Mouse (Mus musculus) kidney, adult 11 months (tissue): Measurements from ENCODE around the gene Kcnip4.

Source experiments
- DNase-seq: peaks from one replicate; pipeline ENCODE4 v3.0.0; 2022

Gene Kcnip4

DNA sequence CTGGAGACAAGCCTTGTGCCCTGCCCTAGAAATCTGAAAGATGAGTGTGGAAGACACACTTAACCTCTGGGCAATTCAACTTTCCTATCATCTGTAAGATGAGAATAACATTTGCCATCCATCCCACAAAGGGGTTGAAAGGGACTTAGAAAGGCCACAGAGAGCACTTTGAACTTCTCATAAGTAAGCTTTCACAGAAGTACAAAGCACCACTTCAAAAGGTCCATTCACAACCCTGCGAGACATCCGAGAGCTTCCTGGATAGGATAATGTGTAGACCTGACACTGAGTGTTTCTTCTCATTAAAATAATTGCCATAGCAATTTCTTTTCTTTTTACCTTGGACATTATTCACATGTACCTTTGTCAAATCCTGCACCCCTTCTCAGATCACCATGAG lies 683.7 kb downstream of the Kcnip4 start:
- DNase-seq, result no peak

GRCm38 (mm10) chr5:48795526-48795925 lies 729.2 kb downstream of the Kcnip4 start:
- DNase-seq, result no peak

DNA sequence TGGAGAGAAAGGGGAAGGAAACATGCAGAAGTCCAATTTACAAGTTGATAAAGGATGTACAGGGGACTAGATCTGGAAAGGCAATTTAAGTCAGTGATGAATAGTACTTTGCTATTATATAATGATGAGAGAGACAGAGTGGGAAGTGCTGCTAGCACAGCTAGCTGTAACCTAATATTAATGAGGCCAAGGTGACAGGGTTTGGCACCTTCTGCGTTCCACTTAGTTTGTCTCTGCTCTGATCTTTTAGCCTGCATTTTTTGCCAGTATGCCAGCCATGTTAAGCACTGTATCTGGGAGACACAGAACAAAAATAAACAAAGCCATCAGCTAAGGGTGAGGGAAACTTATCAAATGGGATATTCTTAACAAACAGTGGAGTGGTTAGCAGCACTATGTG lies 745.3 kb downstream of the Kcnip4 start:
- DNase-seq, result no peak

DNA sequence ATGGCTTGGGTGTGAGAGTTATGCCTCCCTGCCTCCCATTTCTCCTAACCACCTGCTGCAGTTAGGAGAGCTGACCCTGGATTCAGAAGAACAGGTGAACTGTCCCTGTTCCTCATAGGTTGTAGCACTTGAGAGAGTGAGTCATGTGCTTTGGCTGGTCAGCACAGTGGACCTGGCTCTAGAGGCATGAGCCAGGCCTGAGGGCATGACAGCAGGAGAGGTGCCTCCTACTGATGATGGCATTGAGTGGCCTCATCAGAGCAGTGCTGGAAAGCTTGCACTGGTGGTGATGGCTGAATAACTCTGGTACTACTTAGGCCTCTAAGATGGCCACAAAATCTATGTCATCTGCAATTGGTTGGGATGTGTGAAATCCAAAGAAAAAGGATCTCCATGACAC lies 776.1 kb downstream of the Kcnip4 start:
- DNase-seq, result no peak

DNA sequence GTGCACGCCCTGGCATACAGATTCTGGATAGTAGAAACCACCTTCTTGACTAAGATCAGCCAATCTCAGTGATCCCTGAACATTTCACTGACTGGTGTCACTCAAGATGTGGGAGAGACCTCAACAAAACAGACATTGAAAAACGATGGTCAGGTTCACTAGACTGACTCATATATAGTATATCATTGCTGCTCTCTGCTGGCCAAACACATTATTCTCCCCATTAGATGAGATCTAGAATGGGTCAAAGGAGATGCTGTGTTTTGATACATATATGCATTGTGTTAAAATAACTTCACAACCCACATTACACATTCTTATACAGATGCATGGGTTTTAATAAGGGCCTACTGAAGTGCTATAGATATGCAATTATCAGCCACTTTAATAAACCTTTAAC lies 787.1 kb downstream of the Kcnip4 start:
- no peak for DNase-seq

GRCm38 (mm10) chr5:48718166-48718565 lies 806.5 kb downstream of the Kcnip4 start:
- DNase-seq, result no peak

DNA sequence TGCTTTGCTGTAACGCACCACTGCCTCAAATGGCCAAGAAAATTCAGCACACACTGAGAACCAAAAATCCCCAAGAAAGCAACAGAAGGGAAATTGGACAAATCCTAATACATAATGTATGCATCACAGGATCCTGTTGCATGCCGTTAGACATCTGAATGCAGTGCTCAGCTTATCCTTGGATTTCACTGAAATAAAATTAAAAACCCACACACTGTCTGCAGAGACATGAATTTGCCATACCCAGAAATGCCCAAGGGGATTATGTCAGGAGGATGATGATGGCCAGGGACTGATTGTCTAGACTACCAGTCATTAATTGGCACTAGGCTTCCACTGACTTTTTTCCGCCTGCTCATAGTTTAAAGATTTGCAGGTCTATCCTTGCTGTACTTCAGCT lies 818.7 kb downstream of the Kcnip4 start:
- no peak for DNase-seq

GRCm38 (mm10) chr5:48687068-48687467 lies 837.6 kb downstream of the Kcnip4 start:
- DNase-seq, result no peak

DNA sequence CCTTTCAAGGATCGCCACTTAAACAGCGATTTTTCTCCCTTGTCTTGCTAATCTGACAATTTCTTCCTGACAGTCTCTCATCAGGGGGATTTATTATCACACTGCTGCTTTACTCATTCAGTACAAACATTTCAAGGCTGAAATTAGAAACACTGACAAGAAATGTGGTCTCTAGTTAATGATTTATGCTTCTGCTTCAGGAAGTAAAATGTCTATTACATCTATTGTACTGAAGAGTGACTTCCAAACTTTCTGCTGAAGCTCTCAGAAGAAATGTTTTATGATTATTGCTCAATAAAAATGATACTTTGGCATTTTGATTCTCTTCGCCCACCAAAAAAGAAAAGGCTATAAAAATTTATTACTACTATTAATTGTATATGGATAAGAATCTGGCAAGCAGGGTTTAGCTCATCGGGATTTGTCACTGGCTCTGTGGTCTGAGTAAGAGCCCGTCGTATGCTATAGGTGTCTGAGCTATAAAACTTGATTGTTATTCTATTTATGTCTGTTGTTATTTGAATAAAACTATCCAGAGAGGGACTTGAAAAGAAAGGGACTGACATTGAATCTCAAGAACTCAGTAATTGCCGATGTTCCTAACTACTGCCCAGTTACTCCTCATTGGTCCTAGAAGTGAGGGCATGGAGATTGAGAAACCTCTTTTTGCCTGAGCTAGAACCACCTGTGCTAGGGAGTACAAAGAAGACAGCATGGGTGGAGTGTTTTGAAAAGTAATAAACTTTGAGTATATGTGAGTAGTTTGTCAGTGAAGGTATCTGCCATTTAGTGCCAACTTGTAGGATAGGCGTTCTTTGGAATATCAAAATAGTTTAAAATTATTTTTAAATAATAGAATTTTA lies 844.7 kb downstream of the Kcnip4 start:
- no peak for DNase-seq

GRCm38 (mm10) chr5:48662504-48662903 lies 862.2 kb downstream of the Kcnip4 start:
- DNase-seq, result no peak

GRCm38 (mm10) chr5:48659975-48660374 lies 864.7 kb downstream of the Kcnip4 start:
- no peak for DNase-seq

- DNase-seq, result no peak
These were observed 874.2 kb downstream of the Kcnip4 start for GRCm38 (mm10) chr5:48650496-48650895.

DNA sequence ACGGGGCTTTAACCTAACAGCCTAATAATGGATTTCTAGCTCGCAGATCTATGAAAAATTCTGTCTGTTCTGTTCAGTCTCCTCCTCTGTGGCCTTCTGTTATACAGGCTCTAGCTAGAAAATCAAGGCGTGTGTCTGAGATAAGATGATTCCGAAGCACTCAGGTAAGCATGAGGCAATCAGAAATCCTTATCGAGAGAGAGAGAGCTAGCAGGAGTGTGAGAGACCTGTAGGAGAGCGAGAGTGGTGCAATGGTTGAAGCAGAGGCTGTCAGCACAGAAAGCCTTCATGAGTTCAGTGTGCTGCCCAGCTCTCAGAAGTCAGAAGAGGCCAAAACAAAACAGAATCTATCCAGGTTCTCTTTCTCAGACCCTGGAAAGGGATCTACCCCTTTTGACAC lies 888.0 kb downstream of the Kcnip4 start:
- no peak for DNase-seq

GRCm38 (mm10) chr5:48633631-48634030 lies 891.1 kb downstream of the Kcnip4 start:
- no peak for DNase-seq

DNA sequence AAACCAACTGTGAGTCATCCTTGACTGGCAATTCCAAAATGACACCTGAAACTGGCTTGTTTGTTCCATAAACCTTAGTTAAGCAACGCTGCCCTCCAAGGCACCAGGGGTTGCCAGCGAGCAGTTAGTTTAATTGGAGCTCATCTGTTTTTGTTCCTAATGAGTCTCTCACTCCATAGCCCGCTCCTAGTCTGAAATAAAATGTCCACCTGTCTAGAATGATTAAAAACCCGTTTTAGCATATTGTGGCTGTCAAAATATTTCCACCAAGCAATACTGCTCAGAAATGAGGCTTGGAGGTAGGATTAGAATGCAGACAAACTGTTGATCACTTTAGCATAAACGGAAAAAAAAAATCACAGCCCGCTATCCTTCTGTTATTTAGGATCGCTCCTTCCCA lies 901.3 kb downstream of the Kcnip4 start:
- DNase-seq, result no peak

DNA sequence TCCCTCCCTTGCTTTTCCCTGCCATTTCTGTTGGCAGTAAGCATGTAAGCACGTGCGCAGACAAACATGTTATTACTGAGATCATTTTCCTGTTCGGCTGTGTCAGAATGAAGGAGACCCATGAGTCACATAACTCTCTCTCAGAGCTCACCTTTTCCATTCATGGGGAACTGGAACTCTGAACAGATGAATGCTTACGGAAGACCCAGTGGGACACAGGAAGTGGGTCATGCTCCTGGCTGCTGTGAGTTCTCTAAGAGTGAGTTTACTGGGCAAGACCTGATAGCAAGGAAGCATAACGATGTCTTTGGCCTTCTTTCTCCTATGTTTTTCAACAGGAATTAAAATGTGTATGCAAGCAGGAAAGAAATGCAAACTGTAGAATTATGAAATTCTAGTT lies 917.8 kb downstream of the Kcnip4 start:
- no peak for DNase-seq

- DNase-seq, result no peak
These were observed 918.4 kb downstream of the Kcnip4 start for GRCm38 (mm10) chr5:48606281-48606680.

DNA sequence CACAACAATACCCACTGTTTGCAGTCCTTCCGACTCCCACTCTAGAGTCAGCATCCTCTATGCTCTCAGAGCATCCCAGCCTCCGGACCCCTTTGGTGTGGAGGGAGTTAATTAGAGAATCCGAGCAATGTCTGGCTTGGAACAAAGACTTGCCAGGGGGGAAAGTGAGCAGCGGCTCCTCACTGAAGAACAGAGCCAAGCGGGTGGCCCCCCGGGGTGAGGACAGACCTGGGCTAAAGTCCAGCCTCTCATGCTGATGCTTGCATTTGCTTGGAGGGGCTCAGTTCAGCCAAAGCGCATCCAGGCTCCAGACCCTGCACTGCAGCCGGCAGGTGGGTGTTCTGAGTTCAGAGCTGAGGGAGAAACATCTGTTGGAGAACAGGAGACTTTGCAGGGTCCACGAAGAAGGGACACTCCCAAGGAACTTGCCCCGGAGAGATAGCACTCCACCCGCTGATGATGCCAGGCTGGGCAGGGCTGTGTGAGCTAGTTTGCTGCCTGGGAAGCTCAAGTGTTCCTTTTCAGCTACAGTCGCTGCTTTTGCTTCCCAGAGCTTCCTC lies 925.1 kb downstream of the Kcnip4 start:
- DNase-seq, result no peak

- no peak for DNase-seq
These were observed 936.7 kb downstream of the Kcnip4 start for GRCm38 (mm10) chr5:48588014-48588413.

DNA sequence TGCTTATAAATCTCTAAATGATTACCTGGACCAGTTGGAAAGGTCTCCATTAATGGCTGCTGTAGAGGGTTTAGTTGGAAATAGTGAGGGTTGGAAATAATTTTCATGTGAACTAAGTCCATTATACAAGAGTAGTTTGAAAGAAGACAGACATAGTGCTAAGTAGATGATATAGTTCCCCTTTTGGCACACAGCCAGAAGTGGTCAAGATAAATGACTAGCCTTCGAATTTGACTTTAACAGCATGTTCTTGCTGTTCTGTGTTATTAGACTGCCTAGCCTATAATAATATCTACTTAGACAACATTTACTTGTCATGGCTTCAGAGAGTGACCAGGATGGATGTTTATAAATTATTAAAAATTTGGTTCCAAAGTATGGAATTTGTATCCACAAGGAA lies 941.3 kb downstream of the Kcnip4 start:
- DNase-seq, result no peak

GRCm38 (mm10) chr5:48563996-48564587 lies 960.6 kb downstream of the Kcnip4 start:
- no peak for DNase-seq

DNA sequence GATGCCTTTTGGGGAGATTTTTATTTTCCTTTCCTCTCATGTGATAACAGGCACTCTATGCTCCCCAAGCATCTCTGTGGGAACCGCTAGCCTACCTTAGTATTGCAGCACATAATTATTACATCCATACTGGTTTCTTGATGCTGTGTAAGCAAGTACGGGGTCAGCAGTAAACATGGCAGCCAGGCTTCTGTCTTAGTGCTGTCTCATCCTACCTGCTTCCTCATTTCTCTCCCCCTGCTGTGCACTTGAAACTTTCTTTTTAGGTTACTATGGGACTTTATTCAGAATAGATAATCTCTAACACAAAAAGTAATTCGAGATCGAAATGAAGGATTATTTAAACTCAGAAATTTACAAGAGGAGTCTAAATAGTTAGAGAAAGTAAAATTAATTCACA lies 973.0 kb downstream of the Kcnip4 start:
- DNase-seq, result no peak

DNA sequence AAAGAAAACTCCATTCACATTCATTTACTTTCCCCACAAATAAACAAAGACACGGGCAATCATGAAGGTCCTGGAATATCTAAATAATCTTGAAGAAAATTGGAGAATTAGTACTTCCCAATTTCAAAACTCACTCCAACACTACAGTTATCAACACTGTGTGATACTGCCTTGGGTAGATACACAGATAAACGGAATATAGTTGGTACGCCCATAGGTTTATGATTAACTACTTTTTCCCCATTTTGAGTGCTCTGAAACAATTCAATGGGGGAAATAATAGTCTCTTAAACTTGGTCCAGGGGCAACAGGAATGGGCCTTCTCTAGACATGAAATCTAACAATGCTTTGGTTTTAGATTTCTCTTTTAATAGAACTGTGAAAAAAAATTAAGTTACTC lies 978.9 kb downstream of the Kcnip4 start:
- no peak for DNase-seq
